Mouse (Mus musculus) induced T-regulatory cell, adult 2 months (primary cell): ENCODE data around the gene 4930444G20Rik.
A peak's percentile ranks its signal among the peaks of the same experiment; 100 is the strongest.
"Not testable (repeated sequence)": the region's sequence is repeated elsewhere in the genome, so short reads cannot be mapped to it uniquely, and the experiment has no call there.

Experiments
- DNase-seq: peaks from one replicate; pipeline ENCODE4 v3.0.0-alpha.2; 2012; ENCODE audit warnings: low read depth

4930444G20Rik gene

DNA sequence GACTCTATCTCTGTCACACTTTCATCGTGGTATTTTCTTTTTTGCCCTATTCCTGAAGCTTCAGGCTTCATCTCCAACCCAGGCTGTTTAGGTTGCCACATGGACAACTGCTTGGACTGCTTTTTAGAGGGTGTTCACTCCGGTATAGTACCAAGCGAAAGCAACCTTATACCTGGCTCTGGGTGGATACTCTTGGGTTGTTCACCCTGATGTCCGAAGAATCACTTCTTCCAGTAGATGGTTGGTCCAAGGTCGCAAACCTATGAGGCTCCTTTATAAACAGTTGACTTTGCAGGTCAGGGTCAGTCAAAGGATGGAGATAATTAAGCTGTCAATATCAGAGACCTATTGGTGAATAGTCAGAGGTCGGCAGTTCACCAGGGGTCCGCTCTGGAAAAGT is at the start of gene 4930444G20Rik:
Gene 4930444G20Rik, minus strand, starts transcription at position 101 of the 400 bp plus-strand sequence.
- not testable (repeated sequence) for DNase-seq

DNA sequence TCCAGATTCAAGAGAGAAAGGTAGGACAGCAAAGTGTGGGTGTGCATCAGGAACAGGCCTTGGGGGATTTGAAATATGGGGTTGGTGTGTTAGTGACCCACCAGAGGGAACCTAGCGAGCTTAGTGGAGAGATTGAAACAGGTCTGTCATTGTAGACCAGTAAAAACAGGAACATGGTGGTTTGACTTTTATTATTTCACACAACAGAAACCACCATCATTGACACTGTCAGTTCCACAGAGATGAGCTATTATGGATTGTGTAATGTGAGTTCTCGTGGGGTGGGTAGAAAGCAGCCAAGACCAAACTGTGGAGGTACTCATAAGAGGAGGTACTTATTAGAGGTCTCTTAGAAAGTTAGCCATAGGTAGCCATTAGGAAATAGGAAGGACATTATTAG is 6.7 kb upstream of the 4930444G20Rik start:
- DNase-seq, result no peak

DNA sequence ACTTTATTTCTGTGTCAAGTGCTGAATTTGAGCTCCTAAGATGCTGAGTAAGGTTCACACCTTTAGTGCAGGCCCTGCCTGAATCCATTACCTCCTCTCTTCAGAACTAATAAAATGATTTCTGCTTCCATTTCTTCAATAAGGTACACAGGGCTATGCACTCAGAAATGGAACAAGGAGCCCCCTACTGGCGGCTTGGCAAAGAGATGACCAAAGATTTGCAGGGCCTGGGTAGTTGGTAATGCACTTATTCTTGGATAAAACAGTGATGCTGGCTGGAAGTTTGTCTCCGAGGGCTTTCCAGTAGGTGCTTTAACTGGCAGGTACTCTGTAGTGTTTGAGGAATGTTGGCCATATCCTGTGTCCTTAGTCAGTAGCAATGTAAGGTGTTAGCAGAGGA is 4.9 kb upstream of the 4930444G20Rik start:
- peak; percentile 44 for DNase-seq

DNA sequence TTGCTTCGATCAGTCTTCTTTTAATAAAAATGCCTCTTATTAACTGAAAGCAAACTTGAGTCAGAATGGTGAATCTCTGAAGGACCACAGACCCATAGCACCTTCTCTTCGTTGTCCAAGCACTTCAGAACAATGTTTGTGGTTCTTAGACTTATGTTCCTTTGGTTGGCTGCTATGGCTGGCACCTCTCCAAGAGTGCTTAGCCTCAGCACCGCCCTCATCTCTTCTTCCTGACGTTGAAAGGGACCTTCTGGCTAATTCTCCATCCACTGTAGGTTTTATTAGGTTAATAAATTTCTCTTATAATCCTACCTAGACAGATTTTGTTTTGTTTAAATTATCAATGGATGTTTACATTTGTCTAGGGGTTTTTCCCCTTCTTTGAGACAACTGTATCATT is 2.7 kb upstream of the 4930444G20Rik start:
- no peak for DNase-seq

DNA sequence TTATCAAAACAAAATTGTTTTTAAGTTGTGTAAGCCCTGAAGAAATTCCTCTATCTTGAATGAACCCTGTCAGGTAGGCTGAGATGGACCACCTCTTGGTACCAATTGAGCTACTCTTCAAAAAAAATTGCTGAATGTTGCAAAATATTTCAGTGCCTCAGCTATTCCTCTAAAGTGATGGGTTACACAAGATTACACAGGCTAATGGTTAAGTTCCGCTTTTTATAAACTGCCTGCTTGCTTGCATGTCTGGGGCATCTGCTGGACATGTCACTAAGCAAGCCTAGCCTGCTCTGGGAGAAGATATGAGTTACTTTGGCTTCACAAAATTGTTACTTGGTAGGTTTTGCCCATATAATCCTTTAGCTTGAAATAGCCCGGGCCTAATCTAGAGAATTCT is 2.3 kb upstream of the 4930444G20Rik start:
- no peak for DNase-seq

DNA sequence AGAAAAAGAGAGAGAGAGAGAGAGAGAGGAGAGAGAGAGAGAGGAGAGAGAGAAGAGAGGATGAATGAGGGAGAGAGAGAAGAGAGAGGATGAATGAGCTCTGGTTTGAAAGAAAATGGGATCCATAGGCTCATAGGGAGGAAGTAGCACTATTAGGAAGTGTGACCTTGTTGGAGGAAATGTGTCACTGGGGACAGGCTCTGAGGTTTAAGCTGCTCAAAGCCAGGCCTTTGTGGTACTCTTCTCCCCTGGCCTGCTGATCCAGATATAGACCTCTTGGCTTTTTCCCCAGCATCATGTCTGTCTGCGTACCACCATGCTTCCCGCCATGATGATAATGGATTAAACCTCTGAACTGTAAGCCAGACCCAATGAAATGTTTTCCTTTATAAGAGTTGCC is 8.5 kb downstream of the 4930444G20Rik start:
- DNase-seq, result no peak

DNA sequence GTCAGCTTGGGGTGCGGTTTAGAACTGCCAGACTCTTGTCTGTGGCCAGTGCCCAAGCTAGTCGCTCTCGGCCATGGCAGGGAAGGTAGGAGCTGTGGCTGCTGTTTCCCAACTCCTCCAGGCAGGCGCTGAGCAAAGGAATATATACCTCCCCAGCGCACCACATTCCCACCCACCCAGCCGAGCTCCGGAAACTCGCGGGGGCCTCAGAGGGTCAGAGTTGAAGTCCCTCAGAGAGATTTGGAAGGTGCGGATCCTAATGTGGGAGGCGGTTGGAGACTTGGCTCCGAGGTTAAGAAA is 8.9 kb downstream of the 4930444G20Rik start:
- DNase-seq, result no peak

DNA sequence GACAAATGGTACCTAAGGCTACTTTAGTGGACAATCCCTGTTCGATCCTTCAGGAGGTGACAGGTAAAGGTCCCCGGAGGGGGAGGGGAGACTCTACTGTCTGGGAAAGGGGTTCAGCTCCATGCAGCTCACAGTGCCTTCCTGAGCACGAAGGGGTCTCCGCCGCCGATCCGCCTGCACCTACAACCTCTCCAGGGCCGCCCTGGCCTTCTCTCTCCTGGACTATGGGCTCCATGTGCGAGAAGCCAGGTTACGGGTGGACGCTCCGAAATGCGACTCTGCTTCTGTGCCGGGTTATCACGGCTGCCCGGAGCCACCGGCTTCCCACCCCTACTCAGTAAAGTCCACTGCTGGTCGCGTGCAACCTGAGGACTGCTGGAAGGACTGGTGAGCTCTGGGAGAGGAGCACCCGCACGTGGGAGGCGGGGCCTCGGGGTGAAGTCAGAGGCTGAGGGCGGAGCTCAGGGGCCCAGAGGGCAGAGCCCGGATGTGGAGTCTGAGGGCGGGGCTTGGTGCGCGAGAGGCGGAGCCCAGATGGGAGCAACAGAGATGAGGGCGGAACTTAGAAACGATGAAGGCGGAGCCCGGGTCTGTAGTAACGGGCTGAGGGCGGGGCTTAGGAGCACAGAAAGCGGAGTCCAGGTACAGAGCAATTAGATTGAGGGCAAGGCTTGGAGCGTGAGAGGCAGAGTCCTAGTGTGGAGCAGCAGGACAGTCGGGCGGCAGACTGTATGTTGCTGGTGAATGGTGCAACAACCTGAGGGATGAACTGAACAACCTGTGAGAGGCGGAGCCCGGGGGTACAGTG is 9.5 kb downstream of the 4930444G20Rik start:
- DNase-seq, result peak; percentile 90

DNA sequence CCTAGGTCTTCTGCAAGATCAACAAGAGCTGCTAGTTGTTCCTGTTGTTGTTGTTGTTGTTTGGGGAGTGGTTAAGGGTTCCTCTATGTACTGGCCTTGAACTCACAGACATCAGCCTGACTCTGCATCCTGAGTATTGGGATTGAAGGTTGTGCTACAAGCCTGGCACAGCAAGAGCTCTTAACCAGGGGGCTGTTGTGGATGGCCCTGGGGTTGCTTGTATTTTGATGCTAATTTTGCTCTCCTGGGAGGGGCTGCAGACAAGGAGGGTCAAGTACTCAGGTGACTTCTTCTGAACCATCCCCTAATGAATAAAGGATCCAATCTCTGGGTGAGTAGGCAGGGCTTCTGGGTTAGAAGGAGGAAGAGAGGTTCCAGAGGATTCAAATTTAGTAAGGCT is 12.6 kb downstream of the 4930444G20Rik start:
- DNase-seq, result no peak

DNA sequence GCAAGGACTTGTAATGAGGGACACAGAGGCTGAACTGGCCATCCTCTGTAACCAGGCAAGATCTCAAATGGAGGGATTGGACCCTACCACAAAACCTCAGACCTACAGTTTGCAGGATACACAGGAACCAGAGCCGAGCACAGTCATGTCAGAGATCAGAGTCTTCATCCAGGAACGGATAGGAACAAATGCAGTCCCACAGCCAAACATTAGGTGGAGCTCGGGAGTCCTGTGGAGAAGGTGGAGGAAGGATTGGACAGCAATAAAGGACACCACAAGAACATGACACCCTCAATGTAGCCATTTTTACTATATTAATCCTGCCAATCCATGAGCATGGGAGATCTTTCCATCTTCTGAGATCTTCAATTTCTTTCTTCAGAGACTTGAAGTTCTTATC is 31.6 kb downstream of the 4930444G20Rik start:
- peak; percentile 65 for DNase-seq

DNA sequence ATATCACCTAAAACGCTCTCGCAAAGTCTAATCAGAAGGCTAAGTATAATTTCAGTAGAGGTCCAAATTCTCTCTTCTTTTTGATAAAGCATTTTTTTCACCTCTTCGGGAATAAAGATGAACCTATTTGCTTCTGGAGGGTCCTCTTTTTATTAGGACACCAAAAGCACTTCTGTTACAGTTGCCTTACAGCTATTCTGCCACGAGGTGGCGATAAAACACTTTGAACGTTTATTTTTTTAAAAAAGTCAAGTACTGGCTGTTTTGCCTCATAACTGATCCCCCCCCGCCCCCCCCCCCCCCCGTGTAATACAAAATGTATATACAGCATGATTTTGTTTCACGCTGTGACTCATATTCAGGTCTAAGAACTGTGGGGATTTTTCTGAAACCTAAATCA is 33.6 kb downstream of the 4930444G20Rik start:
- DNase-seq, result peak; percentile 66

DNA sequence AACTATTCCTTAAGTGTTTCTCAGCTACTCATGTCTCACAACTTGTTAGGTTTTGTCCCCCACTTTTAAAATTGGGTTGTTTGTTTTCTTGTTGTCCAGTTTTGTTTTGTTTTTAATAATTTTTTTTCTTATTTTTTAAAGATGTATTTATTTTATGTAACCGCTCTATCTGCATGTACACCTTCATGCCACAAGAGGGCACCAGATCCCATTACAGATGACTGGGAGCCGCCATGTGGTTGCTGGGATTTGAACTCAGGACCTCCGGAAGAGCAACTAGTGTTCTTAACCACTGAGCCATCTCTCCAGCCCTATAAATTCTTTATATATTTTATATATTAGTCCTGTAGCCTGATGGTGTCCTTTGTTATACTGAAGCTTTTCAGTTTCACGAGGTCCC is 49.3 kb downstream of the 4930444G20Rik start:
- DNase-seq, result peak; percentile 45

DNA sequence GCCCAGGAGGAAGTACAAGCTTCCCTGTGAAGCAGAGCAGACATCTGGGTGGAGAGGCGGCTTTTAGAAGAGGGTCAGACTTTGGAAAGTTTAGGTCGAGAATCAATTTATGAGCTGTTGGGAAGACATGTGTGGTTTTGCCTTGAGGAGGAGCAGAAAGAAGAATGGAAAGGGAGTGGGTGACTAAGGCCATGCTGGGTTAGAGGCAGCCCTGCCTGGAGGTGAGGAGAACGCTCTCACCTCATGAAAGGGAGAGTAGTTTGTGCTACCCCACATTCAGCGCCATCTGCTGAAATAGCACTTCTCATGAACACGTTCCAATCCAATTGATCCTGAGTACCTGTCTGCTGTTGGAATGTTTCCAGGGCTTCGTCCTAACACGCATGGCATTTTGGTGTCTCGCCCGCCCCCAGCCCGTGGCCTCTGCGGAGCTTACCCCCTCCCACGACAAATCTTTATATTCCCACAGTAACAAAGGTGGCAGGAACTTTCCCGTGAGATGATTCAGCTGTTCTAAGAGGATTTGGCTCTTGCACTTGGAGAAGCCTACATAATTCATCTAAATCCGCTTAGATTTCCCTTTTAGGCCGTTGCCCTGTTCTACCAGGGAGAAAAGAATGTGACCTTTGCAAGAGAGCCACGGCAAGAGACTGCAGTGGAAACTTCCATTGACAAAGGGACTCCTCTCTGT is 50.3 kb downstream of the 4930444G20Rik start:
- no peak for DNase-seq
